25 mouse cellular contexts compared by ENCODE assay signal in genomic region chr9:56609486-56609885, GRCm38 (mm10).
DNase-seq lines count a peak whose midpoint lies in the region; ATAC-seq lines count a peak whose summit lies in the region.
"Had no signal": no experiment of that assay in that cellular context is flagged by ENCODE, and none has a peak within 500 bp of the region (broad histone marks: within the 10 kb centered on the region; RNA-seq: fewer than 3 reads in every experiment).

No protein-coding gene starts in this region.

- peak overlapping the region; percentile 59; the same call in 1 of the 2 replicates for H3K27ac ChIP-seq in neural tube, embryonic 13.5 days (replicated peaks)
- H3K27ac ChIP-seq in neural tube, embryonic 15.5 days (replicated peaks), result no peak overlapping the region
- 0 out of 2 replicates have a peak overlapping the region, but pooled peaks have one; percentile 27 for H3K27ac ChIP-seq in hindbrain, embryonic 16.5 days (ENCODE audit: low read depth, low read length)
- H3K27ac ChIP-seq in midbrain, embryonic 14.5 days (replicated peaks; ENCODE audit: low read depth, low read length), result 0 out of 2 replicates have a peak overlapping the region, but pooled peaks have one; percentile 49
- H3K27ac ChIP-seq in liver, embryonic 11.5 days (ENCODE audit: low read depth, low read length), result no peak overlapping the region
- H3K27ac ChIP-seq: heart, adult 2 months; kidney, postnatal 0 days; limb, embryonic 12.5 days; liver, embryonic 12.5 days; stomach, postnatal 0 days had no signal

- DNase-seq in midbrain, embryonic 14.5 days, result peak; percentile 68
- DNase-seq in retina, postnatal 7 days (ENCODE audit: low read depth, low spot score), result peak; percentile 24
- DNase-seq in layer of hippocampus, postnatal 10 days (ENCODE audit: low spot score in 2 of 2), result no peak
- no peak for DNase-seq in layer of hippocampus, postnatal 25 days (ENCODE audit: extremely low spot score in 1 of 2, low spot score in 1 of 2)
- no peak for DNase-seq in liver, embryonic 11.5 days (ENCODE audit: low spot score)
- DNase-seq: adrenal gland, adult 2 months; B cell, adult 2 months; cerebellum, adult 11-12 months; embryo, embryonic 11 days; forebrain, postnatal 0 days; gastrocnemius, postnatal 25 days; heart, adult 2 months; kidney, adult 2 months; lung, adult 18-20 months; lung, postnatal 14 days had no signal

- no peaks in the 10 kb centered on the region for H3K36me3 ChIP-seq in neural tube, embryonic 13.5 days
- no peaks in the 10 kb centered on the region for H3K36me3 ChIP-seq in neural tube, embryonic 15.5 days
- H3K36me3 ChIP-seq in hindbrain, embryonic 16.5 days (ENCODE audit: control insufficient read depth, insufficient read depth, low read length), result no peaks in the 10 kb centered on the region
- no peaks in the 10 kb centered on the region for H3K36me3 ChIP-seq in midbrain, embryonic 14.5 days (ENCODE audit: control insufficient read depth, insufficient read depth, low read length)
- H3K36me3 ChIP-seq in liver, embryonic 11.5 days (ENCODE audit: control insufficient read depth, insufficient read depth, low read length), result no peaks in the 10 kb centered on the region
- H3K36me3 ChIP-seq: G1E; limb, embryonic 12.5 days; liver, embryonic 12.5 days had no signal

- H3K4me3 ChIP-seq in neural tube, embryonic 13.5 days, result no peak overlapping the region
- H3K4me3 ChIP-seq in neural tube, embryonic 15.5 days (replicated peaks), result no peak overlapping the region
- no peak overlapping the region for H3K4me3 ChIP-seq in hindbrain, embryonic 16.5 days (ENCODE audit: low read length)
- H3K4me3 ChIP-seq in midbrain, embryonic 14.5 days (replicated peaks; ENCODE audit: low read depth, low read length), result no peak overlapping the region
- no peak overlapping the region for H3K4me3 ChIP-seq in liver, embryonic 11.5 days (ENCODE audit: low read depth, low read length)
- H3K4me3 ChIP-seq: heart, adult 2 months; limb, embryonic 12.5 days; liver, embryonic 12.5 days had no signal

- no peak for ATAC-seq in neural tube, embryonic 13.5 days (ENCODE audit: low read depth)
- ATAC-seq in neural tube, embryonic 15.5 days (ENCODE audit: low FRiP score), result no peak
- ATAC-seq in hindbrain, embryonic 16.5 days, result peak; percentile 22; the same call in 1 of the 2 replicates
- 0 out of 2 replicates have a peak, but pooled peaks have one; percentile 44 for ATAC-seq in midbrain, embryonic 14.5 days (ENCODE audit: low FRiP score, low TSS enrichment)
- no peak for ATAC-seq in liver, embryonic 11.5 days (replicated peaks; ENCODE audit: low FRiP score)
- ATAC-seq: forebrain, postnatal 0 days; inflammation-experienced regulatory T-cells, adult 6 months; liver, embryonic 12.5 days had no signal

- H3K4me1 ChIP-seq in neural tube, embryonic 13.5 days (replicated peaks), result peaks cover 79% of the 10 kb centered on the region
- H3K4me1 ChIP-seq in neural tube, embryonic 15.5 days, result peaks cover 70% of the 10 kb centered on the region
- peaks cover 38% of the 10 kb centered on the region for H3K4me1 ChIP-seq in hindbrain, embryonic 16.5 days (ENCODE audit: control insufficient read depth, insufficient read depth, low read depth, low read length)
- peaks cover 45% of the 10 kb centered on the region for H3K4me1 ChIP-seq in midbrain, embryonic 14.5 days (ENCODE audit: control insufficient read depth, insufficient read depth, low read length)
- H3K4me1 ChIP-seq in liver, embryonic 11.5 days (replicated peaks; ENCODE audit: control insufficient read depth, insufficient read depth, low read length), result peaks cover 8% of the 10 kb centered on the region; the same call in 1 of the 2 replicates

- H3K9ac ChIP-seq in neural tube, embryonic 13.5 days, result no peak overlapping the region
- H3K9ac ChIP-seq in neural tube, embryonic 15.5 days (replicated peaks), result no peak overlapping the region
- no peak overlapping the region; the same call in 1 of the 2 replicates for H3K9ac ChIP-seq in hindbrain, embryonic 16.5 days (ENCODE audit: low read depth, low read length)
- H3K9ac ChIP-seq in midbrain, embryonic 14.5 days (replicated peaks; ENCODE audit: low read length), result no peak overlapping the region
- H3K9ac ChIP-seq in liver, embryonic 11.5 days (ENCODE audit: low read depth, low read length), result no peak overlapping the region
- H3K9ac ChIP-seq: forebrain, postnatal 0 days; limb, embryonic 12.5 days; liver, embryonic 12.5 days had no signal

- no peaks in the 10 kb centered on the region for H3K27me3 ChIP-seq in neural tube, embryonic 13.5 days
- H3K27me3 ChIP-seq in neural tube, embryonic 15.5 days (replicated peaks), result no peaks in the 10 kb centered on the region
- H3K27me3 ChIP-seq in hindbrain, embryonic 16.5 days (replicated peaks; ENCODE audit: control insufficient read depth, insufficient read depth, low read length), result no peaks in the 10 kb centered on the region
- no peaks in the 10 kb centered on the region for H3K27me3 ChIP-seq in midbrain, embryonic 14.5 days (ENCODE audit: control insufficient read depth, insufficient read depth, low read length)
- peaks cover 8% of the 10 kb centered on the region; the same call in 1 of the 2 replicates for H3K27me3 ChIP-seq in liver, embryonic 11.5 days (replicated peaks; ENCODE audit: control insufficient read depth, insufficient read depth, low read length)
- H3K27me3 ChIP-seq: CH12.LX had no signal

- WGBS in neural tube, embryonic 13.5 days, result 6% methylated on average over 5 of the region's 5 CpGs
- 13% methylated on average over 5 of the region's 5 CpGs for WGBS in neural tube, embryonic 15.5 days
- 3% methylated on average over 5 of the region's 5 CpGs for WGBS in hindbrain, embryonic 16.5 days
- 1% methylated on average over 5 of the region's 5 CpGs for WGBS in midbrain, embryonic 14.5 days
- 37% methylated on average over 5 of the region's 5 CpGs for WGBS in liver, embryonic 11.5 days

- H3K4me2 ChIP-seq in neural tube, embryonic 13.5 days, result no peak overlapping the region
- no peak overlapping the region for H3K4me2 ChIP-seq in neural tube, embryonic 15.5 days
- no peak overlapping the region for H3K4me2 ChIP-seq in hindbrain, embryonic 16.5 days (ENCODE audit: low read length)
- H3K4me2 ChIP-seq in midbrain, embryonic 14.5 days (ENCODE audit: low read length), result no peak overlapping the region
- H3K4me2 ChIP-seq in liver, embryonic 11.5 days, result no peak overlapping the region
- H3K4me2 ChIP-seq: limb, embryonic 12.5 days; liver, embryonic 12.5 days had no signal

- H3K9me3 ChIP-seq in neural tube, embryonic 13.5 days, result no peaks in the 10 kb centered on the region
- H3K9me3 ChIP-seq in neural tube, embryonic 15.5 days (replicated peaks), result no peaks in the 10 kb centered on the region
- H3K9me3 ChIP-seq in hindbrain, embryonic 16.5 days (ENCODE audit: control insufficient read depth, low read length), result no peaks in the 10 kb centered on the region
- H3K9me3 ChIP-seq in midbrain, embryonic 14.5 days (ENCODE audit: control insufficient read depth, low read length), result no peaks in the 10 kb centered on the region
- no peaks in the 10 kb centered on the region for H3K9me3 ChIP-seq in liver, embryonic 11.5 days (ENCODE audit: control insufficient read depth, low read length)
- H3K9me3 ChIP-seq: G1E; limb, embryonic 12.5 days; liver, embryonic 12.5 days had no signal

Comparison
In these comparisons a context has a peak if more than half of its experiments do, and no peak if none do; other contexts are left out.
1. H3K27ac ChIP-seq: peak in neural tube, embryonic 13.5 days (single experiment), hindbrain, embryonic 16.5 days (single experiment) and midbrain, embryonic 14.5 days (single experiment); none in neural tube, embryonic 15.5 days (single experiment) and liver, embryonic 11.5 days (single experiment).
2. ATAC-seq: peak in hindbrain, embryonic 16.5 days (single experiment) and midbrain, embryonic 14.5 days (single experiment); none in neural tube, embryonic 13.5 days (single experiment), neural tube, embryonic 15.5 days (single experiment) and liver, embryonic 11.5 days (single experiment).
3. DNase-seq: peak in midbrain, embryonic 14.5 days (single experiment) and retina, postnatal 7 days (single experiment); none in layer of hippocampus, postnatal 10 days (0 of 2), layer of hippocampus, postnatal 25 days (0 of 2) and liver, embryonic 11.5 days (single experiment).